Mouse (Mus musculus): Measurements from ENCODE around the gene Meig1.

- TF ChIP-seq CTCF (IDR thresholded peaks at IDR 0.05; ENCODE audit: control insufficient read depth, insufficient read depth, insufficient read length): no peak
- TF ChIP-seq CEBPB (IDR thresholded peaks at IDR 0.05; ENCODE audit: low read depth): no peak
- no peak for TF ChIP-seq MAX (IDR thresholded peaks at IDR 0.05)
Observed at GRCm38 (mm10) chr2:3387105-3387860, 35.2 kb downstream of the Meig1 start.

Data from C2C12 (cell line).